Mouse (Mus musculus): ENCODE data around the gene Ybey.

DNA sequence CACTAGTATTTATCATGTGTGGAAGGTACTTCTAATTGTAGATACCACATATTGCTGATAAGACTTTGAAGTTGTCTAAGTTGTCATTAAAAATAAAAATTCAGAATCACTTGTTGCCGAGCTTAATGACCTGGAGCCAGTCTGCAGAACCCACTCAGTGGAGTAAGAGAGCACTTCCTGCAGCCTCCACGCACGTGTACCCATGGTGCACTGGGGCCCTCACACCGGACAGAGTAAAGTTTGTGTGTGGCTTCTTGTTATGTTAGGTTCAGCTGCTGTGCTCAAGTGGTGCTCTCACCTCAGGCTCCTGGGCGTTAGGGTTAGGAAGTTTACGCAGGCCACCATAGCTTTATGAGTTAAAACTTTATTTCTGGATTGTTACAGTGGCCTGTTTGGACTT, 26.6 kb upstream of the Ybey start:
- TF ChIP-seq POLR2A (IDR thresholded peaks at IDR 0.05; ENCODE audit: insufficient read depth, low read depth, low read length) (no peak), CTCF (IDR thresholded peaks at IDR 0.05; ENCODE audit: insufficient read depth, low read depth, low read length) (no peak)

All from olfactory bulb, adult 2 months (tissue).